Mouse (Mus musculus) G1E (cell line): ENCODE measurements at regions not wholly inside any gene's neighbourhood (a gene's known extent, or its start where the extent isn't known, plus 50 kb on each side); places are given as distances from the start of the nearest gene placed in this dataset.

ENCODE experiments used
- CTCF ChIP-seq: IDR thresholded peaks from 2 replicates; pipeline ENCODE4 v1.5.1; 2012; ENCODE audit warnings: low read depth, low read length, inconsistent platforms, mixed read lengths
- GATA1 ChIP-seq: IDR thresholded peaks from 2 replicates; pipeline ENCODE4 v1.6.1; 2012; ENCODE audit warnings: borderline replicate concordance, low read length, inconsistent platforms, mixed read lengths
- TAL1 ChIP-seq: conservative IDR thresholded peaks from 2 replicates; pipeline ENCODE4 v1.6.1; 2012; ENCODE audit warnings: low read depth, low read length, inconsistent platforms, mixed read lengths

GRCm38 (mm10) chr13:32593131-32593530 lies 190.6 kb downstream of the Mylk4 start:
- no peak for TF ChIP-seq CTCF
- no peak for TF ChIP-seq GATA1
- no peak for TF ChIP-seq TAL1
